Mouse (Mus musculus): ENCODE measurements at regions not wholly inside any gene's neighbourhood (a gene's known extent, or its start where the extent isn't known, plus 50 kb on each side); places are given as distances from the start of the nearest gene placed in this dataset.

DNA sequence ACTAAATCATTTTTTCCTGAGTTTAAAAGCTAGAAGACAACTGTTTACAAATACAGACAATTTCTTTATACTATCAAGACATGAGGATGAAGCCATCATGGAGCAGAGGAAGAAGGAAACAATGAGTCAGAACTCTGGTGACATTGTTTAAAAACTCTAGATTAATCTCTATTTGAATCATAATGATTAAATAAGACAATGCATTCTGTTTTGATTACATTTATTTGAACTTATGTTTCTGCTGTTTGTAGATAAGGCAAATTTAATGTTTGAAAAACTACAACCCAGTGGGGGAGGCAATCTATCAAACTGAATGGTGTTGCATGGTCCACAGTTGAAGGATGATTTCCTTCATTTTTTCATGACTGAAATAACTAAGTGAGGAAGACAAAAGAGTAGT lies 1757.3 kb downstream of the Diaph2 start:
- ChIA-PET POLR2A (no interaction called here), CTCF (interaction anchor here (2.0 kb wide), 1 partner anchor 10 kb away, joined by 5 read pairs; no protein-coding TSS in a partner anchor)
- TF ChIP-seq CTCF (IDR thresholded peaks at IDR 0.05), result no peak
- in situ Hi-C loops (cut with MboI; ENCODE audit: low pct_unique_long_range_greater_than_20kb), result no loop called here
- H3K27me3 ChIP-seq, result peaks cover 25% of the 10 kb centered on the region
- ATAC-seq (no peak), DNase-seq (ENCODE audit: low read depth, low spot score) (no peak)

Data from Patski (cell line).